Mouse (Mus musculus) heart, postnatal 0 days (tissue): ENCODE results near the gene Zeb2.

Experiments used
- CTCF ChIP-seq: IDR thresholded peaks from 2 replicates; pipeline ENCODE4 v1.5.1; 2016; ENCODE audit warnings: antibody characterized with exemption, control low read depth, low read depth
- EP300 ChIP-seq: IDR thresholded peaks from 2 replicates; pipeline ENCODE4 v1.6.1; 2016; ENCODE audit warnings: antibody characterized with exemption, low read depth

DNA sequence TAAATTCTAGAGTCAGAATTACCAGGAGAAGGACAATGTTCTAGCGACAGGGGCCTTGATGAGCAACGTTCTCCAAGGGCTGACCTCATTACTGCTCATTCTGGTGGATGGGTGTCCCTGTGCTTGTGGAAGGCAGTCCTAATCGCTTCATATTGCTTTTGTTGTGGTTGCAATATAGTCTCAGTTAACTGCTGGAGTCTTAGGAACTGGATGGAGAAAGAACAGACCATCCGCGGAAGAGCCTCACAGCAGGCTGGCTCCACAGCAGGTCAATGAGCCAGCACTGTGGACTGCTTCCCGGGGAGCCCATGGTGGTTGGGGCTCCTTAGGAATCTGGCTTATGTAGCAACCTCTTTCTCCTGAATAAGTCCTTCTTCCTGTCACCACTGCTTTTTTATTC lies 12.4 kb upstream of the Zeb2 start:
- TF ChIP-seq CTCF = no peak
- no peak for TF ChIP-seq EP300
